Mouse (Mus musculus): ENCODE data around the gene Spc25. TPM values are rescaled to one million over a fixed set of nuclear protein-coding genes. Genes with fewer than 3 reads are reported as not detected.

Gene Spc25
- polyA plus RNA-seq, 1 experiment, result 16.3 TPM

DNA sequence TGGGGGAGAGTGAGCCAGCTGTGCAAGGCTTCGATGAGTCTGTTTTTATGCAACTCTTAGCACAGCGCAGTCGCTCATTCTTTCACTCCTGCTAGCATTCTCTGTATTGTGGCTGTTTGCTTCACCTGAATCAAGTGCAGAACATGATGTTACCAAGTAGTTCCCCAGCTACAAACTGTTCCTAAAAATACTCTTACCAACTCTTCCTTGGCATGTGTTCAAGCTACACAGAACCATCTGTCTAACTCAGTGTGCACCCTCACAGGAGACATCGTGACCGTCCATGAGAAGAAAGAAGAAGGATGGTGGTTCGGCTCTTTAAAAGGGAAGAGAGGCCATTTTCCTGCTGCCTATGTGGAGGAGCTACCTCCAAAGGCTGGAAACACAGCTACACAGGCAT is 17.3 kb downstream of the Spc25 start:
- Histone ChIP-seq H3K36me3 (ENCODE audit: control insufficient read depth, insufficient read depth) (peaks cover 7% of the 10 kb centered on the region), H3K4me2 (ENCODE audit: low read depth) (no peak overlapping the region), H3K4me3 (no peak overlapping the region), H3K27me3 (ENCODE audit: control insufficient read depth, insufficient read depth, insufficient read length) (no peaks in the 10 kb centered on the region), H3K79me2 (ENCODE audit: control insufficient read depth, insufficient read depth) (no peaks in the 10 kb centered on the region), H3ac (ENCODE audit: control insufficient read depth, insufficient read length) (no peak overlapping the region)
- TF ChIP-seq POLR2AphosphoS2 (IDR thresholded peaks at IDR 0.05; ENCODE audit: insufficient read length, low read depth) (no peak), MYOG (IDR thresholded peaks at IDR 0.05; ENCODE audit: control insufficient read depth in 1 of 3, insufficient read depth in 1 of 3, insufficient read length in 2 of 3, low read depth in 2 of 3) (no peak), TCF12 (IDR thresholded peaks at IDR 0.05; ENCODE audit: insufficient read depth, poor library complexity, severe bottlenecking) (no peak), SRF (IDR thresholded peaks at IDR 0.05; ENCODE audit: control insufficient read depth, insufficient read length, low read depth) (no peak), MYOD1 (IDR thresholded peaks at IDR 0.05; ENCODE audit: control insufficient read depth in 1 of 3, insufficient read length in 2 of 3, low read depth in 2 of 3) (no peak), MAX (IDR thresholded peaks at IDR 0.05; ENCODE audit: low read depth) (no peak), POLR2A (IDR thresholded peaks at IDR 0.05; ENCODE audit: insufficient read length, low read depth) (no peak), REST (IDR thresholded peaks at IDR 0.05; ENCODE audit: insufficient read depth, insufficient read length) (no peak), TCF3 (IDR thresholded peaks at IDR 0.05; ENCODE audit: insufficient read length, low read depth) (no peak), E2F4 (IDR thresholded peaks at IDR 0.05; ENCODE audit: insufficient read depth) (no peak), USF1 (IDR thresholded peaks at IDR 0.05; ENCODE audit: low read depth) (no peak), CEBPB (IDR thresholded peaks at IDR 0.05; ENCODE audit: insufficient read depth, poor library complexity, severe bottlenecking) (no peak)

DNA sequence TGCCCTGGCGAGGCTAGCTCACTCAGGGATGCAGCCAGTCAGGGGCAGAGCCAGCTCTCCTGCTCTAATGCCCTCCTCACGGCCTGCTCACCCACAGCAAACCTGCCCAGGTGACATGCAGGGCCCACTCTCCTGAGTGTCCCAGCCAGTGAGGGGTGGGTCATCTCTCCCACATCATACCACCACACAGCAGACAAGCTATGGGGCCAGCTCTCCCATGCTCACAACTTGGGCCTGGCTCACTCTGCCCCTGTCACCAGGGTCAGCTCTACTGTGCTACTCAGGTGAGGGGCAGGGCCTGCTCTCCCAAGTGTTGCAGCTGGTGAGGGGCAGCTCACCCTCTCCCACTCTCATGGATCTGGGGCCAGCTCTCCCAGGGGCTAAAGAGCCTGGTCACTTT is 18.0 kb downstream of the Spc25 start:
- no peak for TF ChIP-seq MYOG (IDR thresholded peaks at IDR 0.05; ENCODE audit: control insufficient read depth in 1 of 3, insufficient read depth in 1 of 3, insufficient read length in 2 of 3, low read depth in 2 of 3)
- no peak for TF ChIP-seq POLR2AphosphoS2 (IDR thresholded peaks at IDR 0.05; ENCODE audit: insufficient read length, low read depth)
- TF ChIP-seq POLR2A (IDR thresholded peaks at IDR 0.05; ENCODE audit: insufficient read length, low read depth), result no peak
- TF ChIP-seq E2F4 (IDR thresholded peaks at IDR 0.05; ENCODE audit: insufficient read depth), result no peak
- no peak for TF ChIP-seq CEBPB (IDR thresholded peaks at IDR 0.05; ENCODE audit: insufficient read depth, poor library complexity, severe bottlenecking)
- no peak for TF ChIP-seq REST (IDR thresholded peaks at IDR 0.05; ENCODE audit: insufficient read depth, insufficient read length)
- TF ChIP-seq TCF12 (IDR thresholded peaks at IDR 0.05; ENCODE audit: insufficient read depth, poor library complexity, severe bottlenecking), result no peak
- TF ChIP-seq MAX (IDR thresholded peaks at IDR 0.05; ENCODE audit: low read depth), result no peak
- no peak for TF ChIP-seq MYOD1 (IDR thresholded peaks at IDR 0.05; ENCODE audit: control insufficient read depth in 1 of 3, insufficient read length in 2 of 3, low read depth in 2 of 3)
- no peak for TF ChIP-seq TCF3 (IDR thresholded peaks at IDR 0.05; ENCODE audit: insufficient read length, low read depth)
- TF ChIP-seq USF1 (IDR thresholded peaks at IDR 0.05; ENCODE audit: low read depth), result no peak
- no peak for TF ChIP-seq SRF (IDR thresholded peaks at IDR 0.05; ENCODE audit: control insufficient read depth, insufficient read length, low read depth)
- H3K4me3 ChIP-seq, result no peak overlapping the region
- peaks cover 2% of the 10 kb centered on the region for H3K36me3 ChIP-seq (ENCODE audit: control insufficient read depth, insufficient read depth)
- H3ac ChIP-seq (ENCODE audit: control insufficient read depth, insufficient read length), result no peak overlapping the region
- H3K27me3 ChIP-seq (ENCODE audit: control insufficient read depth, insufficient read depth, insufficient read length), result no peaks in the 10 kb centered on the region
- H3K4me2 ChIP-seq (ENCODE audit: low read depth), result no peak overlapping the region
- H3K79me2 ChIP-seq (ENCODE audit: control insufficient read depth, insufficient read depth), result no peaks in the 10 kb centered on the region

DNA sequence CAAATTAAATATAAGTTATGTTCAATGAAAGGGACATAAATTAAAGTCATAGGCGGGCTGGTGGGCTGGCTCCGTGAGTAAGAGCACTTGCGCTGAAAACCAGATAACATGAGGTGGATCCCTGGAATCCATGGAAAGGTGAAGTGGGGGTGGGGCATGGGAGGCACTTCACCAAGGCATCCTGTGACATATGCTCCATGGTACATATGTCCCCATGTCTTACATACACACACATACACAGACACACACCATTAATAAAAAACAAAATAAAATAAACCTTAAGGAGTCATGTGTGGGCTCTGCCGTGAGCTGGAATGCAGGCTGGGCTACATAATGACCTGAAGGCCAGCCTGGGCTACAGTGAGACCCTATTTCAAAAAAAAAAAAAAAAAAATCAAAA is 26.3 kb downstream of the Spc25 start:
- no peaks in the 10 kb centered on the region for H3K79me2 ChIP-seq (ENCODE audit: control insufficient read depth, insufficient read depth)
- no peaks in the 10 kb centered on the region for H3K36me3 ChIP-seq (ENCODE audit: control insufficient read depth, insufficient read depth)
- no peaks in the 10 kb centered on the region for H3K27me3 ChIP-seq (ENCODE audit: control insufficient read depth, insufficient read depth, insufficient read length)
- no peak overlapping the region for H3ac ChIP-seq (ENCODE audit: control insufficient read depth, insufficient read length)
- TF ChIP-seq USF1 (IDR thresholded peaks at IDR 0.05; ENCODE audit: low read depth) (no peak), MYOG (IDR thresholded peaks at IDR 0.05; ENCODE audit: control insufficient read depth in 1 of 3, insufficient read depth in 1 of 3, insufficient read length in 2 of 3, low read depth in 2 of 3) (no peak)
- H3K4me3 ChIP-seq, result no peak overlapping the region
- no peak overlapping the region for H3K4me2 ChIP-seq (ENCODE audit: low read depth)

GRCm38 (mm10) chr2:69175296-69175695 is 30.7 kb downstream of the Spc25 start:
- Histone ChIP-seq H3ac (ENCODE audit: control insufficient read depth, insufficient read length) (no peak overlapping the region), H3K79me2 (ENCODE audit: control insufficient read depth, insufficient read depth) (no peaks in the 10 kb centered on the region), H3K36me3 (ENCODE audit: control insufficient read depth, insufficient read depth) (no peaks in the 10 kb centered on the region), H3K4me3 (no peak overlapping the region), H3K27me3 (ENCODE audit: control insufficient read depth, insufficient read depth, insufficient read length) (no peaks in the 10 kb centered on the region), H3K4me2 (ENCODE audit: low read depth) (no peak overlapping the region)
- TF ChIP-seq TCF3 (IDR thresholded peaks at IDR 0.05; ENCODE audit: insufficient read length, low read depth) (no peak), MYOD1 (IDR thresholded peaks at IDR 0.05; ENCODE audit: control insufficient read depth in 1 of 3, insufficient read length in 2 of 3, low read depth in 2 of 3) (no peak), POLR2AphosphoS2 (IDR thresholded peaks at IDR 0.05; ENCODE audit: insufficient read length, low read depth) (no peak), USF1 (IDR thresholded peaks at IDR 0.05; ENCODE audit: low read depth) (no peak), E2F4 (IDR thresholded peaks at IDR 0.05; ENCODE audit: insufficient read depth) (no peak), REST (IDR thresholded peaks at IDR 0.05; ENCODE audit: insufficient read depth, insufficient read length) (no peak), TCF12 (IDR thresholded peaks at IDR 0.05; ENCODE audit: insufficient read depth, poor library complexity, severe bottlenecking) (no peak), CEBPB (IDR thresholded peaks at IDR 0.05; ENCODE audit: insufficient read depth, poor library complexity, severe bottlenecking) (no peak), MYOG (IDR thresholded peaks at IDR 0.05; ENCODE audit: control insufficient read depth in 1 of 3, insufficient read depth in 1 of 3, insufficient read length in 2 of 3, low read depth in 2 of 3) (no peak), MAX (IDR thresholded peaks at IDR 0.05; ENCODE audit: low read depth) (no peak), POLR2A (IDR thresholded peaks at IDR 0.05; ENCODE audit: insufficient read length, low read depth) (no peak), SRF (IDR thresholded peaks at IDR 0.05; ENCODE audit: control insufficient read depth, insufficient read length, low read depth) (no peak)
